Mouse (Mus musculus) liver, adult 2 months (tissue): ENCODE data around the gene Sox5.

Experiments
- CTCF ChIP-seq: fragments of 200-500 bp; IDR thresholded peaks from 2 replicates; pipeline ENCODE4 v1.5.1; 2011; ENCODE audit warnings: low read depth, low read length, control low read depth
- POLR2A ChIP-seq: fragments of 200-500 bp; IDR thresholded peaks from 2 replicates; pipeline ENCODE4 v1.6.1; 2011; ENCODE audit warnings: low read length, control low read depth; ENCODE audit not compliant: insufficient read depth; ENCODE audit errors: extremely low read depth

GRCm38 (mm10) chr6:144082297-144082696 is 699.5 kb downstream of the Sox5 start:
- TF ChIP-seq POLR2A (no peak), CTCF (no peak)
